Mouse (Mus musculus): Measurements from ENCODE around the gene Pbx1.

DNA sequence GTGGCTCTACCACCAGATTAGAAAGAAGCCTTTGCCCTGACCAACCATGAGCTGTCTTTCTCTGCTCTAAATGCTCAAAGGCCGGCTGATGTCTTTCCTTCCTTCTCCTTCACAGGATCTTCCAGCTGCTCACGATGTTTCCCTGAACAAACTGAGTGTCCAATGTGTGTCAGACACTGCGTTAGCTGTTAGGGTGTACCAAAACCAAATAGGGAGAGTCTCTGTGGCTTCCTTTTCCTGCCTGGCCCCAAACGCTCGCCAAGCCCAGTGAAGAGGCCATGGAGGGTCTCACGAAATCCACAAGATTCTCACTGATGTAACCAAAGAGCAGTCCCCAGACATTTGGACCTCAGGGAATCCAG, 47.5 kb downstream of the Pbx1 start:
- no peak for TF ChIP-seq TAL1 (IDR thresholded peaks at IDR 0.05; ENCODE audit: low read length)
- no peak for TF ChIP-seq GATA1 (IDR thresholded peaks at IDR 0.05; ENCODE audit: low read length)
